Mouse (Mus musculus) brain, embryonic 18.5 days (tissue): ENCODE measurements at regions not wholly inside any gene's neighbourhood (a gene's known extent, or its start where the extent isn't known, plus 50 kb on each side); places are given as distances from the start of the nearest gene placed in this dataset.
A peak's percentile ranks its signal among the peaks of the same experiment; 100 is the strongest.

ENCODE experiments used
- DNase-seq: peaks from one replicate; pipeline ENCODE4 v3.0.0-alpha.2; 2012; ENCODE audit warnings: low read depth, low spot score

DNA sequence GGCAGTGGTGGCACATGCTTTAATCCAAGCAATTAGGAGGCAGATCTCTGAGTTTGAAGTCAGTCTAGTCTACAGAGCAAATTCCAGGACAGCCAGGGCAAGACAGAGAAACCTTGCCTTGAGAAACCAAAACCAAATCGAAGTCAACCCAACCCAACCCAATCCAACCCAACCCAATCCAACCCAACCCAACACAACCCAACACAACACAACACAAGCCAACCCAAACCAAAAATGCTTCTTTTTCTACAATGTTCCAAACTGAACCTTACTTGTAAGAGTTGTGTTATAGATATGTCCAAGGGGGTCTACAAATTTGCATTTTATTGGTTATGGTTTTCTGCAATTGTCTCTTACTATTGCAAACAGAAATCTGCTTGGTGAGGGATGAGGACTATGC is 52.8 kb upstream of the Chodl start:
- DNase-seq: no peak

DNA sequence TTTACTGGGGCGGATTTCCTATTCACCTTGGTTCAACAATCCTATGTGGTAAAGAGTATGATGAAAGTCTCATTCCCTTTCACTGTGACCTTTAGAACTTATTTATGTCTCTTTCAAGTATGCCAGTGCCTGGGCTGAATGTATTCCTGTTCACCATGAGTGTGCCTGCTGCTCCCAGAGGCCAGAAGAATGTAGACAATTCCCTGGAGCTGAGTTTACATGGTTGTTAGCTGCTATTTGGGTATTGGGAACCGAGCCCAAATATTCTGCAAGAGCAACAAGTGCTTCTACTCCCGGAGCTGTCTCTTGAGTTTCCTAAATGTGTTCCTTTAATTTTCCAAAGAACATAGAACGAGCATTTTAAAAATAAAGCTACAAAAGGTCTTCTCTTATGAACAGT is 71.7 kb upstream of the Chodl start:
- no peak for DNase-seq

DNA sequence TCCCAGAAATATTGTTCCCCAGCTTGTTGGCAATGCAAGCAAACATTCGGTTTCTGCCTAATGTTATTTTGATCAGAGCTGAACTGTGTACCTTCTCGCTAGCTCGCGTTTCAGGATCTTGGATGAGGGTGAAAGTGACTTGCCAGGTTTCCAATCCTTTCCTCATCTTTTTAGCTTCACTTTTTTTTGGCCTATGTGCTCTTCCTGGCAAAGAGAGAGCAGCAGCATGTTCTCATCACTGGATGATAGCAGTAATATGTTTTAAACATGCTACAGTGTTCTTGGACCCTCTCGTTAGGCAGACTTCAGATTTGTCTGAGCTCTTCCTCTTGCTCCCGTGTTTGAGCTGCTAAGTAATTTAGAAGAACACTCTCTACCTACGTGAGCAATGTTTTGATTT is 99.8 kb upstream of the Chodl start:
- peak; percentile 24 for DNase-seq

DNA sequence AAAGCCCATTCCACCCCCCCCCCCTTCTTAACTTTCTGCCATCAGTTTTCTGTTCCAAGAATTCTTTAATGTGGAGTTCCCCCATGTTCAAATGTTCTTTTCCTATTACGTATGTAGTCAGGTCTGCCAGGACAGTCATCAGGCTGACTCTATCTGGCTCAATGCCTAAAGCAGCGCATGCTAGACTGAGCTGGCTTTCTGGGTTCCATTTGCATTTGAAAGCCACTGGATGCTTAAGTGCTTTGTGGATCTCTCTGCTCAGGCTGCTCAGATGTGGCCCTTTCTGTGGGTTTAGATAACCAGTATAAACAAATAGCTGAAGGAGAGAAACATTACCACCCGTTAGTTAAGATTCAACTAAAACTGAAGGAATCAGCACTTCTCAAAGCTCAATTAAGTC is 103.0 kb upstream of the Chodl start:
- peak; percentile 43 for DNase-seq

DNA sequence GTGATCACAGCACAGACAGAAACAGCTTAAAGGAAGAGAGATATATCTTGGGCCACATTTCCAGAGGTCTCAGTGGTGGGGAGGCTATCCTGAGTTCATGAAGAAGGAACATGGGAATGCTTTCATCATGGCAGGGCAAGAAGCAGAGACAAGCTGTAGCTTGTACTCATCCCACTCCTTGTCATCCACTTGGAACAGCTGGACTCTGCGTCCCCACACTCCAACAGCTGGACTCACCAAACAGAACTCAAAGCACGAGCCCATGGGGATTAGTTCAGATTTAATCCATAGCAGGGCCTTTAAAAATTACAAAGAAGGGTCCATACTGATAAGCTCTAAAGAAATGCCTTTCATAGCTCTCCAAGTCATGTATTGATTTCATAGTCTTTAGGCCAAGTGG is 140.7 kb upstream of the Chodl start:
- no peak for DNase-seq

DNA sequence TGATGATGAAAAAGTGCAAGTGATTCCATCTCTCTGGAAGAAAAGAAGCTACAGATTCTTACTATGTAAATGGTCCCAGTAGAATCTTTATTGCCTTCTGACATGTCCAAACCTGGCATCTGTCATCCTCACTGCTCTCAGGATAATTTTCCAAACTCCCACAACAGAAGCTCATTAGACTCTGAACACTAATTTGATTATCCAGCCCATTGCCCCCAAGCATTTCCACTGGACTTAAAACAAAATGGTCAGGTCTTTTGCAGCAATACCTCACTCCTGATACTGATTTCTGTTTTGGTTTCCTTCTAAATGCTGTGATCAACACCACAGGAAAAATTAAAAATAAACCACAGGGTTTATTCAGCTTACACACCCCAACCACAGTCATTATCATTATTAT is 171.5 kb upstream of the Chodl start:
- no peak for DNase-seq

DNA sequence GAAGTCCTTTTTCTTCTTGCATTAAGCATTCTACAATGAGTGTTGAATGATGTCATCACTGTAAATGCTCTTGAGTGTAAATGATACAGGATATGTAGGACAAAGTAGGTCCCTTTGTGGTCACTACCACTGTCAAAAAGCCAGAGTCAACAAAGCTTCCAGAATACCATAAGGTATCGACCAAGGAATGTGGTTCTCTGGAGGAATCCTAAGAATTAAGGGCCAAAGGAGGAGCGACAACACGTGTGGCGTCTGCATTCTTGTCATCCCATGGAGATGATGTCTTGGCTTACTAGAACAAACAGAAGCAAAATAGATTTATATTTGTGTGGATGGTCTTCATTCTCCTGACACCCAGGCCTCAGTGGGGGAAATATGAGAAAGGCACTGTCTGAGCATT is 161.4 kb upstream of the D16Ertd472e start:
- no peak for DNase-seq

DNA sequence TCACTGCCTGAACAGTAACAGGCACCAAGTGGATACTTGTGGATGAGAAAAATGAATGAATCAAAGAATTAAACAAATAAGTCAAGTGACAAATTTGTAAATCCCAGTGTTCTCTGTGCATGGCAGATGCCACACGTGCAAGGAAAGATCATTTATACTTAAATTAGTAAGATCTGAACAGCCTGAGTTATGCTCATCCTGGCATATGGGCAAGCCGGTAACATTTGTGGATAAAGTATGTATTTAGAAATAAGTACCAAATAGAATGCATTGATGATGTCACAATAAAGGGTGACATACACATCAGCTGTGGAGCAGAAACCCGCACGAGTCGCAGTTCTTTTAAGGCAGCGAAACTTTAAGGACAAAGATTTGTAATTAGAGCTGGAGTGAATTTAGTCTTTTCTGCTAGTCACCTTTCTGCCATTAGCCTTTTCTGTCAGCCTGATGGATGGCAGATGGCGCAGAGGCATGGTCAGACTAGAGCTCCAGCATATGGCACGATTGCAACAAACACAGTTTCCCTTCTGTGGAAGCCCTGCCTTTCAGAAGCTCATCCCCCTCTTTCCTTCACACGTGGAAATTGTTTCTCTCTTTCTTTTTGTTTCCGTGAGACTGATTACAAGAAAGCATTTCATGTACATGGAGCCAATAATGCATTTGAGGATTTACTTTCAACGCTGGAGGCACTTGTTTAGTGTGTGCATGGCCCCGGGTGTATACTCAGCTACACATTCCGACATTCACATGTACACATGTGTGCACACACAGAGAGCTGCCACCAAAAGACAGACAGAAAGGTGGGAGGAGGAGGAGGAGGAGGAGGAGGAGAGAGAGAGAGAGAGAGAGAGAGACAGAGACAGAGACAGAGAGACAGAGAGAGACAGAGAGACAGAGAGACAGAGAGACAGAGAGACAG is 154.3 kb upstream of the D16Ertd472e start:
- no peak for DNase-seq

DNA sequence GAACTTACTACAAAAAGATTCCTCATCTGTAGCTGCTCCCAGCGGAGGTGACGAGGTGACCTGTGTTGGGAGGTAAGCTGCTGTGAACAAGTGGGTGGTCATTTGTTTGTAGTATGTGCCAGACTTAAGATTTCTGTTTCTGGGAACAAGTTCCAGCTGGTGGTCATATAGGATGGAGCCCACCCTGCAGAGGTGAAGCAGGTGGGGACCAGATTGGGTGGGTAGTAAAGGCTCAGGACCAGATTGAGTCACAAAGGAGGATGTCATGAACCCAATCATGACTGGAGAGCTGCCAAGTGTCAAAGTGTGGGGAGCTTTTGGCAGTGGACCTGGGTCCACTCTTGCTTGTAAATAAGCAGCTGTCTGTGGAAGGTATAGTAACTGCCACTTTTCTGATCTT is 149.0 kb upstream of the D16Ertd472e start:
- no peak for DNase-seq

DNA sequence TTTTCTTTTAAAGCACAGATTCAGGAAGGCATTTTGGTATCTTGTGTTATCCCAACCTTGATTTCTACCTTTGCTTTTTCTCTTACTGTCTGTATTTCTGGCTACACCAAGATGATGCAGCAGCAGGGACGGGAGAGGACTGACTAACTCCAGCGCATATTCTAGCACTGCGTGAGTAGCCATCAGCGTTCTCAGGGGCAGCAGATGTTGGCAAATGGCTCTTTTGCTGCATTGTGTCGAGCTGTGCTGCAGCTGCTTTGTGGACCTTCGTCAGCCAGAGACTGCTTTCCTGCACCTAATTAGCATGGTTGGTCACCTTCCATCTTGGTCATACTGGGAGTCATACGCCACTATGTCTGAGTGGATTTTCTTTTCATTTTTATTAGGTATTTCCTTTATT is 133.4 kb upstream of the D16Ertd472e start:
- DNase-seq: no peak

DNA sequence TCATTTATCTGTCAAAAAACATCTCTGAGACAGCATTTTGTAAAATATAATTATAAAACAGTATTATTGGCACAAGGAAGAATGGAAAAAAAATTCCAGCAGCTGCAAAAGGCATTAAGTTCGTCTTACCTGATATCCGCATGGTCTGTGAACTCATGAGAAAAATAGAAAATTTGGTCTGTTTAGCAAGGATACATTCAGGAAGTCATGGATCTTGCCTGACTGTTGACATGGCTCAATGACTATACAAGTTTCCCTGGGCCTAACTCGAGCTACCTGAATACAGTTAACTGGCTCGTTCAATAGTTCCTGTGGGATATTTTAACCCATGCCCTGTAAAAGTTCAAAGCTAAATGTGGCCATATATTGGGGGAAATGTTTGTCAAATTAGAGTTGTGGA is 131.1 kb upstream of the D16Ertd472e start:
- DNase-seq: no peak

DNA sequence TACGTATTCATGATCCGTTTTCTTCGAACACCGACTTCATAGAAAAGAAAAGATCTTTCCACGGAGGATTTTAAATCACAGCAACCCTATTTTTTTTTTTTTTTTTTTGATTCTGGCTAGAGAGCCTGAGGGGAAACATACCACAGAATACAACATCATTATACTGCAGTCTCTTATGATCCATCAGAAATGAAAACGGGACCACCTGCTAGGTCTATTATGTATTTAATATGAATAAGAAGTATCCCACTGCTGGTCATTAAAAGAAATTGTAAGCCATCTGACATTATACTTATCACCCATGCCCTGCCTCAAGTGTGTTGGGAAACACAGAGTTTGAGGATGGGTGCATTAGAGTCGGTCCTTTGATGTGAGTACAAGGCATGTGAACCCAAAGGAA is 130.7 kb upstream of the D16Ertd472e start:
- DNase-seq: no peak

DNA sequence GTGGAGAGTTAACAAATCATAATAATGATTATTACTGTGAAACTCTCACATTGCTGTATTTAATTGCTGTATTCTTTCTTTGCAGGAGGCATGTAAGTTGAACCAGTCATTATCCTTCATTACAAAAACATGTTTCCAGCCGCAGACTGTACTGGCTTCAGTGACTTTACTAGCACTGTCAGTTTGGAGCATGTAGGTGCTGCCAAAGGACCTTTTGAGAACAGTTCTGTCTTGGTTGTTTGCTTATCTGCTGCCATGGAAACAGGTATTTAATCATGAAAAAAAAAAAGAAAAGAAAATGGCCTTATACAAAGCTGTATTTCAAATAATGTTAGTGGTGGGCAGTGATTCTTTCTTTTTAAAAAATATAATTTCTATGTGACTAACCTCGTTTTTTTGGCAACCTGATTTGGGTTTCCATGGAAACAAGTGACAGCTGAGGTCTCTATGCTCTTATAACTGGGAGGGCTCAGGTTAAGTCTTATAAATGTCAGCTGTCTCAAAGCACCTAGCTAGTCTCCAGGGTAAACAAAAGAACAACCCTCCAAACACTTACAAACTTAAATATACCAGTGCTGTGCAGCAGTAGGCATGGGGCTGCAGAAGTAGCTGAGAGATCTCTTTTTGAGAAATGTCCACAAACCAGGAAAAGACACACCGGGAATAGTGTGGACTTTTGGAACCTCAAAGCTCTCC is 121.2 kb upstream of the D16Ertd472e start:
- DNase-seq: peak; percentile 20

DNA sequence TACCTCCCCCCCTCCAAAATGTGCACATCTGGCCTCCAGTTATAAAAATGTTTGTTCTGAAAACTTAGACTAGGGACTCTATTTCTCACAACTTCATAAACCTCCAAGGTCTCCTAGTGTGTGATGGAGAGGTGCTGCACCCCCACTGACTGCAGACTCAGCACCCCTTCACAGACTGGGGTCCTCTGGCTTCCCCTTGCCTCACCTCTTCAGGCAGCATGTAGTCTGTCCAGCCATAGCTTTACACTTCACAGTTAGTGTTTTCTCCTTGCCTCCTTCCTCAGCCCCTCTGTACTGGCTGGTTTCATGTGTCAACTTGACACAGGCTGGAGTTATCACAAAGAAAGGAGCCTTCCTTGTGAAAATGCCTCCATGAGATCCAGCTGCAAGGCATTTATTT is 111.7 kb upstream of the D16Ertd472e start:
- DNase-seq: no peak

DNA sequence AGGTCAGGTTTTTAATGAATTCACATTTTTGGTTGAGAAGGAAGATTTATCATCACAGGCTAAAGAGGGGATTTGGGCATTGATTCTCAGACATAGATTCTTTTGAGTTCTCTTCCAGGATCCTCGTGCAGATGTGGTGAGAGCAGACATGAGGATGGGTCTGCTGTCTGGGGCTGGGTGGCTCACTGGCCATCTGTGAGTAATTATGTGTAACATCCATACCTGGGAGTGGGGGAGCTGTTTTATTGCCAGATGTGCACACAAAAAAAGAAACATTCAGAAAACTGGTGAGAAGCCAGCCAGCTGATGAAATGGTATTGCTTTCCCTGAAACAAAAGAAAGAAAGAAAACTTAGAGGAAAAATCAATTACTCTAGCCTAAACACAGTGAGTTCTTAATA is 108.7 kb upstream of the D16Ertd472e start:
- no peak for DNase-seq

DNA sequence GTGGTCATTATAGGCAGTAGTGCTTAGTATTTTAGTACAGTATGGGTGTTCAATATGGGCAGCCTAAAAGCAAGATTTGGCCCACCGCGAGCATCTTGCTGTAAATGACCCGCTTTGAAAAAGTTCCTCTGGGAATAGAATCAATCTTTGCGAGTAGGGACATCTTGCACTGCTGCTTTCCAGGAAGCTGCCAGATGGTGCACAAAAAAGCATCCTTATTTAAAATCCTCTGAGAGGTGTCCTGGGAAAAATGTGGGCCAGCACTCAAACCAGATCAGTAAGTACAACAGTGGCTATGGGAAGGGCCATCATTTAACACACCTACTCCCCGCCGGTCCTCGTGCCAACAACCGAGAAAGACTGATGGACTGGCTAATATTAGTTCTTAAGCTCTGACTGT is 107.5 kb upstream of the D16Ertd472e start:
- no peak for DNase-seq

DNA sequence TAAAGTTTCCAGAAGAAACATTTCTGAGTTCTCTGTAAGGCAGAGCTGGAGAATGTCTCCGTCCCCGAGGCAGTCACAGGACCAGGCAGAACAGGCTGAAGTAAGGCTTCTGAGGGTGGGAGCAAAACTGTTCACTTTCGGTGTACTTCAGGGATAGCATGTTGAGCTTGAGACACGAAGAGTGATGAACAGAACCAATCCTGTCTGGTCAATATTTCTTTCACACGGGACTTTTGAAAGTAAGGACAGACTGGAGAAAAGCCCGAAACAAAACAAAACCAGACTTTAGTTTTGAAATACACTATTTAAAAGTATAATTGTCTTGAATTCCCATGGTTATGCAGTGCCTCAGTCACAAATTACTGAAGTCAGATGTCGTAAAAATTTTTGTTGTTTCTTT is 84.6 kb upstream of the D16Ertd472e start:
- no peak for DNase-seq

DNA sequence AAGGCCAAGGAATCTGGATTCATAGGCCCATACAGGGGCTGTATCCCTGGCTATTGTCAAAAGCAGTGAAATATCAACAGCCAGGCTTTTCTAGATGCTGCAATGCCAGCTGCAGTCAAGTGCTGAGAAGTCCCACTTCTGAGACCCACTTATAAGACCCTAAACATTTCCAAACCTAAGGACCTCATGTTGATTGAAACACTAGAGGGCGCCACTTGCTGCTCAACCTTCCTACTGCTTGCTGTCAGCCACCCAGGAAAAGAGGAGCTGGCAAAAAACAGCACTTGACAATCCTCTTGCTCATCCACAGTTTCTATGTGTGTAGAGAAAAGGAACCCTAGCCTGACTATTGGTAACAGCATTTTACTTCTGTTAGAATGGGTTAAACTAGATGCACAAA is 68.2 kb upstream of the D16Ertd472e start:
- no peak for DNase-seq

DNA sequence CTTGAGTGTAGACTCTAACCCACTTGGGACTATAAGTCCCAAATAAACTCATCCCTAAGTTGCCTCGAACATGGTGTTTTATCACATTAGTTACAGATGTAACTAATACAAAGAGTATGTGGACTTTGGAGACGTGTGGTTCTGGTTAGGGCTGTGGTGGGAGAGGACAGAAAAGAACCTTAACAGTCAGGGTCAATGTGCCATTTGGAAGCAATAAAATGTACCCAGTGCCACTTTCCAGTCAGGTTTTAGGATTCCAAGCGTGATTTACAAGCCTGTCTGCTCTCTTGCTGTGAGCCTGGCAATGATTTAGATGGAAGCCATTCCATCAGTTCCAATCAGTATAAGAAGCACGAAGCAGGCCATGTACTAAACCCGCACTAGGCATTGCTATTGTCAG is 65.2 kb upstream of the D16Ertd472e start:
- no peak for DNase-seq

DNA sequence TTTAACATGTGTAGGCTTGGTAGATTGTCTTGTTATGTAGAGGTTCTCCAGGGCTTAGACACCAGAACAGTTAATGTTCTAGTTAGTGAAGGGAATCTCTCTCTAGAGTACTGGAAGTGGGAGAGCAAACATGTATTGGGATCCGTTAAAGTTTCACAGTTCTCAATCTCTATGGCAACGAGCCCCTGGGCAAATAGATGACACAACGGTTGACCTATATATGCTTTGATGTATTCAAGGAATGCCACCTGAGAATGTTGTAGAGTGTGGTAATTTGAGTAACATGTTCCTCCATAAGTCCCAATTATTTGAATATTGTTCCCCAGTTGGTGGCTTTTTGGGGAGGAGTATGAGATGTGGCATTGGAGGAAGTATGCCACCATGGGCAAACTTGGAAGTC is 64.7 kb upstream of the D16Ertd472e start:
- DNase-seq: no peak

DNA sequence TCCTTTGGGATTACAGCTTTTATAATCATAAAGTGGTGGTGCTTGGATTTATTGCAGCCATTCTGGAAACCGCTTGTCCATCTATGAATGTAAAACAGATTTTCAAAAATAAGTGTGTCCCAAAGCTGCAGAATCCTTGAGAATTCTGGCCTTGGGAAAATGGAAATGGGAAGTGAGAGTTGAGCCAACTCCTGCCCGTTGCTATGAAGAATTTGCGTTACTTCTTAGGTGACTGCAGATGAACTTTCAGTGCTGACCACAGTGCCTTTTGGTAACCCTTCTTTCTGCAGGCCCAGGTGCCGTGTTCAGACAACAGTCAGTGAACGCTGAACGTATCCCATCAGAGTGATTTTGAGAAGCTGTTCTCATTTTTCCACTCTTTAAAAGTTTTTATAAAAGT is 60.9 kb upstream of the D16Ertd472e start:
- no peak for DNase-seq

DNA sequence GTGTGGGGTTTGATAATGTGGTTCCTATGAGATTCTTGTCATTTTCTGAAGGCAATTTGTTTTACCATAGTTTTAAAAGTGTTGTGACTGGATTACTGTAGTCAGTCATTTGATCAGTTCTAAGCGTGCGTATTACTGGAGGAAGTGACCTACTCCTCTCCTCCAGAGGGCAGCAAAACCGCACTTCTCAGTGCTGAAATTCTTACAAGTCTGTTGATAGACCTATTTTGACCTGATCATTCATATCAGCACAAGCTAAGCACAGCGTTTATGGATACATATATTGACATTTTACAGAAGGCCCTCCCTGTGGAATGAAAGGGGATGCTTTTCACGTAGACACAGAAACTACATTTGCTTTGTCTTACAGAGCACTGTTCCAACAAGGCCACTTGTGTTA is 60.5 kb upstream of the D16Ertd472e start:
- peak; percentile 43 for DNase-seq

DNA sequence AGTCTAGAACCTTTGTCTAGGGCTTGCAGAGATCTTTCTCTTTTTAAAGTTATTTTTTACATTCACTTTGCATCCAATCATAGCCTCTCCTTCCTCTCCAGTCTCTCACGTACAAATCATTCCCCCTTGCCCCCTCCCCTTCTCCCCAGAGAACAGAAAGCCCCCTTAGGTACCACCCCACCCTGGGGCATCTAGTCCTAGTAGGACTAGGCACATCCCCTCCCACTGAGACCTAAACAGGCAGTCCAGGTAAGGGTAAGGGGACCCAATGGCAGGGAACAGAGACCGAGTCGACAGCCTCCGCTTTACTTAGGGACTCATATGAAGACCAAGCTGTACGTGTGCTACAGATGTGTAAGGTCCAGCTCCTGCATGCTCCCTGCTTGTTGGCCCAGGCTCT is 59.3 kb upstream of the D16Ertd472e start:
- no peak for DNase-seq
